Mouse (Mus musculus): Measurements from ENCODE around the gene Olfm1.
A peak's percentile ranks its signal among the peaks of the same experiment; 100 is the strongest.

Gene Olfm1

DNA sequence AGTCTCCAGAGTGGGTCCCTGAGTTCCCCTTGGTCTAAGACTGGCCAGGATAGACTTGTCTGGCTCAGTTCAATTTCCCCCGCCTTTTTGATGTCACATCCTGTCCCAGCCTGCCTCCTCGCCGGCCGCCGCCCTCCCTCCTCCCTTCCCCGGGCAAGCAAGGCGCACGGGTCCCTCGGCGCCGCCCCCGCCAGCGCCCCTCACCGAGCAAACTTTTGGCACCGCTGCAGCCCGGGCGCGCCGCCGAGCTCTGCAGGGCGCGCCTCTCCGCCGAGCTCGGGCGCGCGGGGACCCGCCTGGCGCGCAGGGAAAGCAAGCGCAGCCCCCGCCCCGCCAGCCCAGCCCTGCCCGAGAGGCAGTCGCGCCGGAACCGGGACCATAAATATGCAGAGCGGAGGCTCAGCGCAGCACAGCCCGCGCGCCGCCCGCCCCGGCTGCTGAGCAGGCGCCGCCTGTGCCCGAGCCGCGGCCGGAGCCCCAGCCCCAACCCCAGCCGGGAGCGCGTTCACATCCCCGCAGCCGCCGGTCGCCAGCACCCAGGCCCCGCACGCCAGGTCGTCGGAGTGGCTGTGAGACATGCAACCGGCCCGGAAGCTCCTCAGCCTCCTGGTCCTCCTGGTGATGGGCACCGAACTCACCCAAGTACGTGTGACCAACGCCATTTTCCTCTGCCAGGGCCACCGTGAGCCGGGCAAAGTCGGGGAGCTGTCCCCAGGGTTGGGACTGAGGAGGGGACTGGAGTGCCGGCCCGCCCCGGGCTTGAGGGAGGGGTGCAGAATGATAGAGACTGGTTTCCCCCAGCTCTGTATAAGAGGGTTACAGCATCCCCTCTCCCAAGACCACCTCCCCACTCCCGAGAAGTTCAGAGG lies at the start of gene Olfm1:
Olfm1 (plus strand) TSS at position 172 of the 869 bp plus-strand sequence.
- DNase-seq (ENCODE audit: low read depth, low spot score): peak; percentile 90

DNA sequence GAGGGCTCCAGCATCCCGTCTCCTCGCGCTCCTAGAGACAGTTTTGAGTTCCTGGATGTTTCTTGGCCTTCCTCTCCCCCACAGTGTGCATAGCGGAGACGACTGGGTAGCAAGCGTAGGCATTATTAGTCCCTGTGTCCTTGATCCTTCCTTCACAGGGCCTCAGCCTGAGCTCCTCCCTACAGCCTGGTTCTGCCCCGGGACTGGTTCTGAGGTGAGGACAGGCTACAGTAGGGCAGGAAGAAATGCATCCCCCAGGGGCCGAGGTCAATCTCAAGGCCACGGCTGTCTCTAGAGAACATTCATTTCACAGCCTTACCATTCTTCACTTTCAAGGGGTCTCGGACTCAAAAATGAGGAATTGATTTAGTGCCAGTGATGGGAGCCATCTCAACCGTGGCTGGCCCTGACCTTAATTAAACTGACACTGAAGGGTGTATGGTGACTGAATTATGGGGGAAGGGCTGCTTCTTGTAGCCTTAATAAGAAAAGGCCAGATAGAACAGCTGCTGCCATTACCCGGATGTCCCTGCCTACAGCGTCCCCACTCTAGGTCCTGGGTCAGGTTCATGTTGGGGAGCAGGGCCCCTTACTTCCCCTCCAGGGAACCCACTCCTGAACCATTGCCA lies 49.3 kb upstream of the Olfm1 start:
- DNase-seq (ENCODE audit: low read depth, low spot score): no peak

DNA sequence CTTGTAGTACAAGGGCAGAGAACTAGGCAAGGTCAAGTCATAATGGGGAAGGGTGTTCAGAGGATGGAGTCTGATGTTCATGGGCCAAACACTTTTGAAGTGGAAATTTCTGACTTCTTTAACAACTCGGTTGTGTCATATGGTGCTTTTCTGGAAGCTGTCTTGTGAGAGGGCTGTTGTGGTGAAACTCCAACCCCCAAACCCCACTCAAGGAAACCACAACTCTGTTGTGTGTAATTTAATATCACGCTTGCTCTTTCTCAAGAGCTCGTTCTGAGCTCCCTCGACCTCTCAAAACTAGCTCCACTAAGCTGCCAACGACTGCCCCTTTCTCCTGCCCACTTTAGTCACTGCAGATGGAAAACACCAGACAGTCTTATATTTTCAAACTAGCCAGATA lies 47.1 kb upstream of the Olfm1 start:
- no peak for DNase-seq (ENCODE audit: low read depth, low spot score)

DNA sequence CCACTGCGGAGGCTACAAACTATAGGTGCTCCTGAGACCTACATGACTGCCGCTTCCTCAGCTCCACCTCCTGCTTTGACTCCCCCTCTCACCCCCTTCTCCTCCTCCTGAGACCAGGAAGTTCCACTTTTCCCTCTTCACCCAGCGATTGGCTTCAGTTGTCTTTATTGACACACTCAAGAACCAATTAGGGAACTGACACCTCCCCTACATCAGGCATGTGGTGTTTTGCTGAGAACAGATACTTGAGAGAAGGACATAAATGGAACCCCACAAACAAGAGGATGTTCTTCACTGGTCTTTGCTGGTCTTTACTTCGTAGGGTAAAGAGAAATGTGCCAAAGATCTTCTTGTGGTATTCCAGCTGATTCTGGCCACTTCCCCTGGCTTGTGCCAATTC lies 46.6 kb upstream of the Olfm1 start:
- no peak for DNase-seq (ENCODE audit: low read depth, low spot score)

DNA sequence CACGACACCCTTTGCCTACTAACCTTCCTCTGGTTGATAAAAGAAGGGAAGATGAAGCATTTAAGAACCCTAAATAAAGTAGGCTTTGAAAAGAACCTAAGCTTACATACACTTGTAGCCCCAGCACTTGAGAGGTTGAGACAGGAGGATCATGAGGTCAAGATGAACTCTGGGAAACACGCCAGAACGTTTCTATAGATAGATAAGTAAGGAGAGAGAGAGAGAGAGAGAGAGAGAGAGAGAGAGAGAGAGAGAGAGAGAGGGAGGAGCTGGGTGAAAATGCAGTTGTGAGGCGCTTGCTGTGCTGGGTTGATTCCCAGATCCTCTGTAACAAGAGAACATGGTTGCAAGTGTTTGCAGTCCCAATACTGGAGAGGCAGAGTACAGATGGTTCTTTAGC lies 46.1 kb upstream of the Olfm1 start:
- no peak for DNase-seq (ENCODE audit: low read depth, low spot score)

DNA sequence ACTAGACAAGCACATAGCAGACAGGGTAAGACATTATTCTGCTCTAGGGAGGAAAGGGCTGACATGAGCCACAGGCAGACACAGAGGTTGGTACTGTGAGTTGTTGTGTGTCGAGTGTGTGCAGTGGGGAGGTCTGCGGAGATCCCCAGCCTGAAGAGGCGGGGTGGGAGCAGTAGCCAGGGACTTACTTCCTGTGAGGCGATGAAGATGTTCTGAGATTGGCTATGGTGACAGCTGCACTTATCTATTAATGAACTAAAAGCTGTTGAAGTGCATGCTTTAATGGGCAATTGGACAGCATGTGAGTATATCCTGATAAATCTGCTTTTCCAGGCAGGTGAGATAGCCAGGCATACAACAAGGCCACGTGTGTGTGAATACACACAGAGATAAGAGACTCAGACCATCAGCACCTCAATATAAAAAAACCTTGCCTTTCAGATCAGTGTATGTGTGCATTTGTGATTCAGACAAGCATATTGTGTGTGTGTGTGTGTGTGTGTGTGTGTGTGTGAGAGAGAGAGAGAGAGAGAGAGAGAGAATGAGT lies 45.5 kb upstream of the Olfm1 start:
- no peak for DNase-seq (ENCODE audit: low read depth, low spot score)

DNA sequence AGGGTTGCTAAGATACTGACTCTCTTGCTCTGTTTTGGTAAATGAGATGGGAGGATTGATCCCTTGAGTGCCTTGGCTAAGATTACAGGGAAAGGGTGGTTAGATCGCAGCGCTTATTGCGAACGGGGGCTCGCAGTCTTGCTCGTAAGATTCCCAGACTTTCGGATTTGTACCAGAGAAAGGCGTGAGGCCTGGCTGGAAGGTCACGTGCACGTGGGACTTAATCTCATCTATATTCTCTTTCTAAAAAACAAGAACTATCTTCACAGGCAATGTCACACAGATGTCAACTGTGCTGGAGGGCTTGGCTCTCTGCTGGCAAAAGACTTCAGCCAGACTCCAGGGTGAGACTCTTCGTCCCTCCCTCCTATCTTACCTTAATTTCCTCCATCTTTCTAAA lies 43.1 kb upstream of the Olfm1 start:
- no peak for DNase-seq (ENCODE audit: low read depth, low spot score)

DNA sequence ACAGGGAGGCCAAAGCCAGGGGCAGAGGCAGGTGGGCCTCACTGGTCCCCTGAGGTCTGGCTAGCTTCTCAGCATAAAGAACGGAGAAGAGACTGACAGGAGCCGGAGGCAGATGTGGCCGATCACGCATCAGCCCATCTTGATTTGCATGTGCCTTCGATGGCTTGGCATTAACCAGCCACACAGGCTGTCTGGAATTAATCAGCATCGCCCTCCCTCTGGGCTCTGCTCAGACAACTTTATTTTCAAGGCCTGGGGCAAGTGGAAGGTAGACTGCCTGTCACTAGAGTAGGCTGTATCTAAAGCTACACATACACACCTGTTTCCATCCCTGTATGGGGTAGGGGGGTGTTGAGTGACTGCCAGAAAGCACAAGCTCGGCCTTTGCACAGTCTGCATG lies 32.2 kb upstream of the Olfm1 start:
- no peak for DNase-seq (ENCODE audit: low read depth, low spot score)

DNA sequence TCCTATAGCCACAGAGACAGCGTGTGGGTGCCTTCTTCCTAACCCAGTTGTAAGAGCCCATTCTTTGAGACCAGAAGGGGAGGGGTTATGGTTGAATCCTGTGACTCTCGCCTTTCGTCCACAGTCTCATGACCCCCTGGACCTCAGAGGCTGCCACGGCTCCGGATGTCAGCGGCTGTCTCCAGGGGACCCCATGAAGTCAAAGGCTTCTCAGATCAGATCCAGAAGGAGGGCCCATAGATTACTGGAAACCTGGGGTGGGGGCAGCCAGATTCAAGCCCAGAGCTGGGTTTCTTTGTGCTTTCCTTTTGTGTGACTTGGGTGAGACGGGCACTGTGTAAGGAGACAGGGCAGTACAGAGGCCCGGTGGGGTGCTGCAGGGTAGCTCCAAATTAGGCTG lies 27.2 kb upstream of the Olfm1 start:
- no peak for DNase-seq (ENCODE audit: low read depth, low spot score)

DNA sequence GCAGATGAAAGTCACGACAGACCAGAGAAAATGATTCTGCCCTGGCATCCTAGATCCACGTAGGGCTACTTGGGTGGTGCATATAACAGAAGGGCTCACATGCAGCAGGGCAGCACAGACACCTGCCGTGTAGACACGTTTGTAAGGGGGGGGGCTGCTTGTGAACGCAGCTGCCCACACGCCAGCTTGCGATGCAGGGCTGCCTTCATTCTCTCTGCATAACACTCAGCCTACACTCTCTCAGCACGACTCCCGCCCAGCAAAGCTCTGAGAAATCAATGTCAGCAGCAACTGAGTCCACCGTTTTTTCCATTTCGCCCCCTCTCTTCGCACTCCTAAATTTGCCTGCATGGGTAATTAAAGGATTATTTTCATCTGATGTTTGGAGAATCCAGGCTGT lies 23.5 kb upstream of the Olfm1 start:
- DNase-seq (ENCODE audit: low read depth, low spot score): peak; percentile 94

DNA sequence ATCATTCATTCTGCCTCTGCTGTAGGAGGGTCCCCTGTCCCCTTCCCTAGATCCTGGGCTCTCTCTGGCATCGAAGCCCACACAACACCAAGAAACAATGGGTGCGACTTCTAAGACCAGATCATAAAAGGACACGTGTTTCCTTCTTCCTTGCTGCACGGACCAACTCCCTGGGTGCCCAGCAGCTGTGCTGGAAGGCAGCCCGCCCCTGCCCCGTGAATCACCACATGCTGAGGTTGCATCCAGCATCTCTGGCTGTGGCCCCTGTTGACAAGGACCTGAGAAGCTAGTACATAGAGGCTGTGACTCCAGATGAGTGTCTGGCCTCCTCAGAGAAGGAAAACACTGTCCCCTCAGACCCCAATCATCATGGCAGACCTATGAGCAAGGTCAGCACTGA lies 20.8 kb upstream of the Olfm1 start:
- no peak for DNase-seq (ENCODE audit: low read depth, low spot score)

DNA sequence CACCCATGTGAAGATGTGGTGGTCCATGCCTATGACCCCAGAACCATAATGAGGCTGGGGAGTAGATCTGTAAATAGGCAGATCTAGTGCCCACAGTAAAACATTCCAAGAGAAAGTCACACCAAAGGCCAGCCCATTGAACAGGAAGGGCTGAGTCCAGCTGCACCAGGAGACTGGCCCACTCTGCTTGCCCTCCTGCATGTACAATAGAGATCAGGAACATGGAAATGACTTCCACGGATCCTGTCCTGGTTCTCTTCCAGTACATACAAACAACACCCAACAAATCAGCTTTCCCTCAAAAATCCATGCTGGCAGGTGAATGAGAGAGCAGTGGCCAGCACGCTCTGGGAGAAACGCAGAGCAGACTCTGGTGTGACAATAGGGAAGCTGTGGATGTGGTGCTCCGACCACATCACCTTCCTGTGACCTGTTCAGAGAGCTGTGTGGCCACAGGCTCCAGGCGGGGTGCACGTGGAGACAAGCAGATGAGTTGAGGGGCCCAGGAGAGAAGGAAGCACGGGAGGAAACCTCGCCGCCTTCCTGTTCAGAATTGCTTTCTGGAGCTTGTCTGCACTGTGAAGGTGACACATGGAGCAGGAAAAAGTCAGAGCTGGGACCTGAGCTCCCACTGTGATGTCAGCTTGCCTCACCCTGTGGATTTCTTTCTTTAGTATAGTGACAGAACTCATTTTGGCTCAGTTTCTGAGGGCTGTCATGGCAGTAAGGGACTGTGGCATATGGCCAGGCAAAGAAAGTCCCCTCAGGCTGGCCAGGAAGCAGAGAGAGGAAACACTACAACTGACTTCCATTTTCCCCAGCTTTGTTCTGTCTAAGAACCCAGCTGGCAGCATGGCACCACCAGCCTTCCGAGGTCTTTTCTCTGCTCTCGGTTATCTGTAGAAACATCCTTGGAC lies 19.3 kb upstream of the Olfm1 start:
- DNase-seq (ENCODE audit: low read depth, low spot score): no peak

DNA sequence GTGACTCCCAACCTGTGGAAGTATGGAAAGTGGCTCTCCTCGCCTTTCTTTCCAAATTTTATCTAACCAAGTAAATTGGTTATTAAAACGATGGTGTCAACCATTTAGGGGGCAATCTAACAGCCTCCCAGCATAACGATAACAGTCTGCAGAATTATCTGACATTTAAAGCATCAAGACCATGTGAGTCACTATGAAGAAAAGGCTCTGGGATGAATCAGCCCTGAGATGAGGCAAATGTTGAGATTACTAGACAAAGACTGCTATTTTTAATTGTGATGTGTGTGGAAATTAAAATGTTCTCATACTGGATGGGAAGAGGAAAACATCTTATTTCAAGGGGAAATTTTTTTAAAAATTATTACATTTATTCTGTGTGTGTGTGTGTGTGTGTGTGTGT lies 18.4 kb upstream of the Olfm1 start:
- peak; percentile 73 for DNase-seq (ENCODE audit: low read depth, low spot score)

DNA sequence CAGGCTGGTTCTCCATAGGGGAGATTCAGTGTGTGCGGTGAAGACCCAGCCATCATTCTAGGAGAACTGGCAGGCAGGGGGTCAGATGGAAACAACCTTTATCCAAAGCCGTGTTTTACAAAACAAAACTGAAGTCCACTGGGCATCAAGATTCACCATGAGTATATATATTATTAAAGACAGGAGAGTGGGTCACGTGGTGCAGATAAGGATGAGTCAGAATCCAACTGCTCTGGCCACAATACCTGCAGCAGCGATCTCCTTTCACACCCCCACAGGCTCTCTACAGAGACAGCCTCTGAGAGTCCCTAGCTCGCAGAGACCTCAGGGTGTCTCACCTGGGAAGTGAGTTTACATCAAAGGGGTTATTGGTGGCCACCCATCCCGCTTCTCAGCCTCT lies 14.2 kb upstream of the Olfm1 start:
- no peak for DNase-seq (ENCODE audit: low read depth, low spot score)

DNA sequence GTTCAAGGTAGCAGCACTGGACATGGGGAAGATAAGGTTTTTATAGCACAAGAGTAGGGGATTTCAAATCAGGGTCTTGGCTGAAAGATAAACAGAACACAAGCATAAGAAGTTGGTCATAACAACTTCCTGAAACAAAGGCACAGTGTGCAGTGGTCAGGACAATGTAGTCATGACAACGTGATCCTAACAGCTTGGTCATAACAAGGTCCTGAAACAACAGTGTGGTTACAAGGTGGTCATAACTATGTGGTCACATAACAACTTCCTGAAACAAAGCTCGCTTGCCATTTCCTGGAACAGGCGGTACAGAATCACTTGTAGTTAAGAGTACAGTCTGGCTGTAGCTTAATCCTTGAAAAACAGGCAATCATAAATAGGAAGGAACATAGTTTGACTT lies 12.7 kb upstream of the Olfm1 start:
- no peak for DNase-seq (ENCODE audit: low read depth, low spot score)

DNA sequence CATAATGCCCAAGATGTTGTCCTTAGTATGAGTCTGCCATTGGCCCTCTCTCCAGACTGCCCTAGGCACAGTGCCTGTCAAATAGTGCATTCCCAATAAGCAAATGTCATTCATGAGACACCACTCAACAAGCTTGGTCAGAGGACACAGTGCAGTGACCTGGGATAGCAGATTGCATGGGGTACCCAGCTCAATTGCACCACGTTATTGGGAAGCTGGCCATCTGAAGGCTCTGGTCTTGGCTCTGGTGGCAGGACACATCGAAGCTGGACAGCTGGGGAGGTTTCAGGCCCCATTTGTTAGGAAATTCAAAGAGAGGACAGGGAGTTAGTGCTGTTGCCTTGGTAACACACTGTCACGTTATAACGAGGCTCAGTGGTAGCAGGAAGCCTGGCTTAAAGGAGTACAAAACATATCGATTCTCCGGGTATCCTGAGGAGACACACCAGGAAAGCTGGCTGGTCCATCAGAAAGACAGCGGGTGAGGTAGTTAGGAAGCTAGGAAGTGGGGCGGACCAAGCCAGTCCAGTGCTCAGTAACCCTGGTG lies 4.3 kb upstream of the Olfm1 start:
- DNase-seq (ENCODE audit: low read depth, low spot score): peak; percentile 59

DNA sequence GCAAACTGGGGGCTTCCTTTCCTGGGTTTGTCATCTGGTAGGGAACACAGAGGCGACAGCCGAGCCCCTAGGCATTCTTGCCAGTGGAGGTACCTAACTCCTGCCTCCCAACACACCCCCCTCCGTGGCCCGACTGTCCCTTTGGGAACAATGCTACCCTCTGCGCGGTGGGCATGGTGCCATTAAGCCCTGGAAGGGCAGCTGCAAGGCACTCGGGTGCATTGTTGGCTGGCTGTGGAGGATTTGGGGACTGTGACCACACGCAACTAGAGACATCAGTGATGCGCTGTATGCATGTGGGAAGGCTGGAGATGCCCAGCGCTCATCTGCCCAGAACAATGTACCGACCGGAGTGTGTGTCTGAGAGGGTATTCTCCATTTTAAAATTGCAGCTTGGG lies 897 bp downstream of the Olfm1 start:
- DNase-seq (ENCODE audit: low read depth, low spot score): peak; percentile 66

DNA sequence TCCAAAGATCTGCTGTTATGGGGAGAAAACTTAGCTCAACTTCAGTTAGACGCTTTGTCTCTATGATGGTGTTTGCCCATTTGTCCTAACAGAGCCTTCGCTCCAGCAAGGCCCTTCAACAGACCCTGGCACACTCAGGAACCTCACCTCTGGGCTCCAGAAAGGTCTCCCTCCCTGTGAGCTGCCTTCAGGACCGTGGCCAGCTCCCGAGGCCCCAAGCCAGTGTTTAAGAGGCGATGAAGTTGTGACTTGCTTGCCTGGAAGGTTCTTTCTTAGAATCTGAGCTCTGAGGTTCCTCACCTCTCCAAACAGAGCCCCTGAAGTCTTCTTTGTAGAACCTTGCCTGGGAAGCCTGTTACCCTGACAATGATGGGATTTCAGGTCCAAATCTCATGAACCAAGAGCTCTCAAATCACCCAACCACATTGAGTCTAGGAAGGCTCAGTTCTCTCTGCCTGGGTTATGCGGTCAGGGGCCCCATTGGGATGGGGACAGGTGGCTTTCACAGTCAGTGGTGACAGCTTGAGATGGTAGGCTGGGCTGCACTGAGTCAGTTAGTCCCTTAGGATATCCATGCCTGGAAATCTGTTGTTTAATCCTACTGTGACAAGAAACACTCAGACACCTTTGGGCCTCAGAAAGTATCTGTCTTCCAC lies 2.3 kb downstream of the Olfm1 start:
- DNase-seq (ENCODE audit: low read depth, low spot score): peak; percentile 40

DNA sequence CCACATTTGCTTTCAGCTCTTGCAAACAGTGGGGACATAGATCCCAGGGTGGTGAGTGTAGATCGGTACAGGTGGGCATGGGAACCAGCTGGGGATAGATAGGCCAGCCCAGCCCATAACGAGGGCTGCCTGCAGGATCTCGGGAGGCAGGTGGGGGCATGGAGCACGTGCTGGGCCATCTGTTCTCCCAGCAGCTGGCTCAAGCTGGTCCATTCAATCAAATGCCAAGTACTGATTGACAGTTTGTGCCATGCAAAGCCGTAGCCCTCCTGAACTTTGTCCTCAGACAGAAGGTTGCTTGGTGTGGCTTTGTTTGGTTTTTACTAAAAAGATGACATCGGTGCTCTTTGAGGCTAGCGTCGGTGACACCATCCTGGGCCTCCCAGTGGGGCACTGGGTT lies 2.9 kb downstream of the Olfm1 start:
- DNase-seq (ENCODE audit: low read depth, low spot score): peak; percentile 42

DNA sequence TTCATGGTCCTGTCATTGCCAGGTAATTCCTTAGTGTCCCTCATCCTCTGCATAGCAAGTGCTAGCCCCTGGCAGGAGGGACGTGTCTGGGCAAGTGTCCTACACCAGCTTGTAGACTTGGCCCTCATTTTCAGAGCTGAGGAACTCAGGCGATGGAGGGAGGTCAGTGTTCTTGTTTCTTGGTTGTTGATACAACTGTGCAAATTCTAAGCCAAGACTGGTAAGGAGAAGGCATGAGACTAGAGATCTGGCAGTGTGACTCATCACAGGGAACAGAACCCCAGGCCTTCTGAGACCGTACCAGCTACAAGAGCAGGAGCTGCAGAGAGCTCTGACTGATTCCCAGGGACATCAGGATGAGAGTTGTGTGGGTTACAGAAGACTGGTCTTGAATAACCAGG lies 8.6 kb downstream of the Olfm1 start:
- peak; percentile 86 for DNase-seq (ENCODE audit: low read depth, low spot score)

DNA sequence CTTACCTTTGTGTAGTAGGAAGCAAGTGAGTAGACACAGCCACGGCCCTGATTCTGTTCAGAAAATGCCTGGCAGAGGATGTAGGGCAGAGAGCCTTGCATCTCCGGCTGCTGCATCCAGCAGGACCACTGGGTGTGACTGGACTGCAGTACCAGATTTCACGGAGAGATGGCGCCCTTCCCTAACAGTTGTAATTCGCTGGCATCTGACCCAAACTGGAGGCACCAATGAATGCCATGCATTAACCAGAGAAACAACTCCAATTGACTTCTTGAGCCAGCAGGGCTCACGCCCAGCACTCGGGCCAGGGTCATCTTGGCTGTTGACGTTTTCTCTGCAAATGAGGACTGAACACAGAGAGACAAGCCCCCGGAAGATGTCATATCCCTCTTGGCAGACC lies 11.4 kb downstream of the Olfm1 start:
- DNase-seq (ENCODE audit: low read depth, low spot score): peak; percentile 97

All from brain, adult 2 months (tissue).